Mouse (Mus musculus) frontal cortex, adult 2 months (tissue): ENCODE measurements around the gene Farp1. TPM values are rescaled to one million over a fixed set of nuclear protein-coding genes. Genes with fewer than 3 reads are reported as not detected.

ENCODE experiments used
- DNase-seq, 2 experiments: peaks; one replicate each; pipeline ENCODE4 v3.0.0; 2022; ENCODE audit warnings: low spot score in 1 of 2; ENCODE audit errors: extremely low spot score in 1 of 2
- polyA plus RNA-seq: library from polyadenylated mRNA; depleted of rRNA; stranded (reverse); fragments of >200 nt; gene quantifications from 2 replicates; pipeline ENCODE4 v1.2.3, GENCODE M21; 2012

The Farp1 gene
- polyA plus RNA-seq, 1 experiment = 69.9 TPM

DNA sequence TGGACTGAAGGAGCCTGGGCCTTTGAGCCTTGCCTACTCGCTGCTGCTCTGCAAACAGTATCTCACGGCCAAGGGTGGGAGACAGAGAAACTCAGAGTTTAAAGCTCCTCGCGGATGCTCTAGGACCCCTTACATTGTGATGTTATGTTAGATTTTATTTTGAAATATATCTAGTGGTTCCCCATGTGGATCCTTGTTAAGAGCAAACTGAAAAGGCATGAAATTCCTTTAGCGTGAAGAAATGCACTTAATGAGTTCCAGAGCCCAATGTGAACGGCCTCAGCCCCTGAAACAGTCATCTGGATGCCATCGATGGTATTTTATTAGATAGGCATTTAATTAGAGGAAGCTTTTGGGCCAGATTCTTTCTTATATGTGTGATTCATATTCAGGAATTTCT, 212.3 kb downstream of the Farp1 start:
- no peak for DNase-seq

DNA sequence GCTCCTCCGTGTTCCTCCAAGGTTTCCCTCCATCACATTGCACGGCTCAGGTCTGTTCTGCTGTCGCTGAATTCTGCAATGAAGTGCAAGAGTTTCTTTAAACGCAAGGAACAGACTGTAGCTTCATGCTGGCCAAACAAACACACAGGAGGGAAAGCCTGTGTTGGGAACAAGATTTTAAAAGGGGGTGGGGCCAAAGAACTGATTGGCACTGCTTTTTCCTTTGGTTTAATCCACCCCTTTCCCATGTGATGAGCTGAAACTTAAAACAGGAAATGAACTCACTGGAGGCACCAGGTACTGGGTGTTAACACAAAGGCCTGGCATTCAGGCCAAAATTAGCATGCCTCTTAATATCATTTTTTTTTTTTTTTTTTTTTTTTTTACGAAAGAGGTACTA, 213.3 kb downstream of the Farp1 start:
- no peak for DNase-seq

DNA sequence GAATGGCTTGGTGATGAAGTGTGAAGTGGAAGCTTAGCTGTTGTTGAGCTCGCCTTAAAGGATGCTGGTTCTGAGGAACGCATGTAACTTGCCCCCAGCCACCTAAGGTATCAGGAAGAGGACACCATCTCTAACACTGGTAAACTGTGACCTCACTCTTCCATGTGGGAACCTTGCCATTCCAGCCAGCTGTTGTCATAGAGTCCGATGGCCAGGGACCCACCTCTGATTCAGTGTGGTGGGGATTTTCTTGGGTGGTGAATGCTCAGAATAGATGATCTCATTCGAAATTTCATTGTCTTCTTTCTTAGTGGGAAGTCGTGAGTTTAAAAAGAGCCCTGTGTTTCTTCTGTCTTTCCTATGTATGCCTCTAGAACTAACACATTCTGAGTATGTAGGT, 216.1 kb downstream of the Farp1 start:
- no peak for DNase-seq

DNA sequence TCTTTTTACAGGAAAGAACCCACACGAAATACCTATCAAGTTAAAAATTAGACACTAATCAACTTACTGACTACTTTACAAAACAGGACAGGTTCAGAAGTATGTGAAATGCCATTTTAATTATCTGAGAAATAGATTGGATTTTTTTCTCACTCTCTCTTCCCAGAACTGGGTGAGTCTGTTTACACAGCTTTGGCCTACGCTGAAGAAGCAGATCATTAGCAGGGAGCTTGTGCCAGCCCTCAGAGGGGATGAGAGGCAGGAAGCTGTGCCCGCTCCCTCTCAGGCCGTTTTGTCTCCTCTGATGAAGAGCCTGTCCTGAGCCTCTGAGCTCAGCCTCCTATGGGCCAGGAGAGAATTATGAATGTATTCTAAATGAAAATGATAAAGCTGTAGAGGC, 216.7 kb downstream of the Farp1 start:
- no peak for DNase-seq

DNA sequence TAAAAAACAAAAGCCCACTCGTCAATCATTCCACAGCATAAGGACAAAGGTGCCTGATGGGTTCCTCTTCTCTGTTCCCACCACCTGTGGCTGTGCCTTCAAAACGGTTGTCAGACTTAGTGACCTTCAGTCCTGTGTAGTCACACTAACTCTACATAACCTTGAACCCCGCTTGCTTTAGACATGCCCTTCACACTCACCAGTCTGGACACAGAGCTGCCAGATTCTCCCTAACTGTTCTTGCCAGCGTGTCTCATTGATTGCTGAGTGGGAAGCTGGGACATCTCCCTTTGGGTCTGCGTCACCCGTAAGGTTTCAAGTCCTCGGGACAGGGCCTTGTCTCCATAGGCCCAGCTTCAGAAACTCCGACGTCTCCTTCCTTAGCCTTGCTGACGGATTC, 217.5 kb downstream of the Farp1 start:
- no peak for DNase-seq

DNA sequence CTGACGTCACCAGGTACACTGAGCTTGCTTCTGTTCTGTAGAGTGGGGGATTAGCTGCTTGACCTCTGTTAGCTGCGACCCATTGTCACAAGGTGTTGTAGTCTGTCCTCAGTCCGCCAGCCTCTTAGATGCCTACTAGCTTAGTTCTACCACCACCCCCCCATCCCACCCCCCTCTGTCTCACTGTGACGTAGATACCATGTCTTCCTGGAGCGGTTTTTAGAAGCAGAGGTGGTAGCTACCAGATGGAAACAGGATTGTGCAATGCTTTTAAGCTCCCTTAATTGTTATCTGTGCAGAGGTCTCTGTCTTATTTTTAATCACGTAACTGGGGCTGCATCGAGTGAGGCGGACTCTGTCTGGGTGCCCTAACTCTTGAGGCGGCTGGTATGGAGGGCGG, 219.9 kb downstream of the Farp1 start:
- no peak for DNase-seq

DNA sequence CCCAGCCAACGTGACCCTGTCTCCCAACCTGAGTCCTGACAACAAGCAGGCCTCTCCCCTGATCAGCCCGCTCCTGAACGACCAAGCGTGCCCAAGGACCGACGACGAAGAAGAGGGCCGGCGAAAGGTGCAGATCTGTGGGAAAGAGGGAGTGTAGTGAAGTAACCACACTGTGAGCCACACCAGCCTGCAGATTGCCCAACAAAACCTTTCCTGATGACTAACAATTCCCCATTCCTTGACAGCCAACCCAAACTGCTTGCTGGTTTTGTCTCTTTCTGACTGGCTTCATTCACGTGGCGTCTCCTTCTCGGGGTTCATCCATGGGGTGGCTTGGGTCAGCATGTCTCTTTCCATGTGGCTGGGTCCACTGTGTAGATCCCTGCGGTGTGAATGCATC, 220.5 kb downstream of the Farp1 start:
- DNase-seq = no peak

DNA sequence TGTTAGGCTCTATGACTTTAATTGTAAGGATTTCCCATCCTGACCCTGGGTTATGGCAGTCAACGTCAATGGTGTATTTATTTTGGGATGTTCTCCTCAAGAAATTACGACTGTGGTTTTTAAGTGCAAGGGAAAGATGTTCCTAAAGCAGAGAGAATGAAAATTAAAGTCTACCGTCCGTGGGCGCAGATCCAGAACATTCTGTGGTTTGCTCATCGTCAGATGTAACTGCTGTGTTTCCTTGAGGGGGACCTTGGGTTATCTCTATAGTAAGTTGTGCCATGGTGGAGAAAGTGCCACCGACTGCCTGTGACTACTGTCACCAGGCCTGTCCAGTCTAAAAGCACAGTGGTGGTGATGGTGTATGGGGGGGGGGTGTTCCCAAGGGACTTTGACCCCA, 221.9 kb downstream of the Farp1 start:
- peak in 1 of 2 experiments; percentile 35 for DNase-seq

DNA sequence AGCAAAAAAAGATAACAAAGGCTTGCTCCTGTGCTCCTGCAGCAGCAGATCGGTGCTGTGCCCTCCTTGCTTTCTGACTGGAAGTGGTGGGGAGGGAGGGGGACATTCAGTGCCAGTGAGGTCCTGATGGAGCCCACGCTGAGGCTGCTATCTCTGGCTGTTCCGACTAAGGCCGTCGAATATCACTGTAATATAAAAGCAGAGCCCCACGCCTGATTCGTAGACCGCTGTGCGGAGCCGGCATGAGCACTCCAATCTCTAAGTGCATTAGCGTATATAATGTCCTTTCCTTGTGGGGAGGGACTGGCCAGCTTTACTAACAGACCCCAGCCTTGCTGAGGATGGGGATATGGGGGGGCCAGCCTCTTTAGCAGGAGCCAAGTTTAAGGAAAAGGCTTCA, 224.3 kb downstream of the Farp1 start:
- DNase-seq = no peak

DNA sequence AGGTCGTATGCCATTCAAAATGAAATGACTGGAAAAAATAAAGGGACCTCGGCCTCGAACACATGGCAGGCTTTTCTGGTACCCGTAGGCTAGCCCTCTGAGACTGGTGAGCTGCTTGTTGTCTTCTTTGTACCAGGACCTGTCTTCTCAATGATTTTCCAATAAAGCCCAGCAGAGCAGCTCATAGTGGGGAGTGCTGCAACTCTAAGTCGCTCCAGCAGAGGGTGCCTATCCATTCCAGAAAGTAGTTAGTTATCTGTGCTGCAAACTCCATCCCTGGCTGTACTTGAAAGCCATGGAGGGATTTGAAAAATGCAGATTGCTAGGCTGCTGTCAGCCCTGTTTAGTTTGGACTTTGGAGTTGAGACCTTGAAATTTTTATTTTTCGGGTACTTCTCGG, 224.8 kb downstream of the Farp1 start:
- DNase-seq = peak in 1 of 2 experiments; percentile 77

DNA sequence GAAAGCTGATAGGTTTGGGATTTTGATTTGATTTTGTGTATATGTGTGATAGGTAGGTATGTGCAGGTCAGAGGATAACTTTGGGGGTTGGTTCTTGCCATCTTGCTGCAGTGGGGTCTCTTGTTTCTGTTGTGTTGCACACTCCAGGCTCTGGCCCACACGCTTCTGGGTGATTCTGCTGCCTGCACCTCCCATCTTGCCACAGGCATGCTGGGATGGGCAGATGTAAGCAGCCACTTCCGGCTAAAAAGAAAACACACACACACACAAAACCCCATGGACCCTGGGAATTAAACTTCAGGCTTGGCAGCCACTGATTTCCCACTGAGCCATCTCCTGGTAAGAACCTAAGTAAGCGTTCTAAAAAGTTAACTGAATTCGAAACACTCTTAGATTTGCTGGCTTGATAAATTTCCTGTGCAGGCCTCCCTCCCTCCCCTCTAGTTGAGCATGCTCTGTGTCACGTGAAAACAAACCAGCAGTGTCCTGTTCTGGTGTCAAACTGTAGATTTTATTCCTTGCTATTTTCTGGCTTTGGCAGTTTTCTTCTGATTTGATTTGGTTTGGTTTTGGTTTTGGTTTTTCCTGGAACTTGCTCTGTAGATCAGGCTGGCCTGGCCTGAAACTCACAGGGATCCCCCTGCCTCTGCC, 226.4 kb downstream of the Farp1 start:
- no peak for DNase-seq

DNA sequence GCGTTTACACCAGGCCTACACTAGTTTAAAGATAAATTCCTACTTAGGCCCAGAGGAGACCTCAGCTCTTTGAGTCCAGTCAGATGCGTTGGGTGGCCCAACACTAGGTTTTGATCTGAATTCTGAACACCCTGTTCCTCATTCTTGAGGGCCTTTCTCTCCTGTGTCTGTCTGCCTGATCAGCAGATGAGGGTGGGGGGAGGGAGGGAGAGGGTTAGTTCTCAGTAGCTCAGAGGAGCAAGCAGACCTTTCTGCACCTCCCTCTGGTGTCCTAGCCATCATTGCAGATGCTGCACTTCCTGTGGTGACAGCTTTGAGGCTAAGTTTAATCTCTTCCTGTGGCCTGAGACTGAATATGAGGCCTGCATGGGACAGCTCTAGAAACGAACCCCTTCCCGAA, 227.6 kb downstream of the Farp1 start:
- no peak for DNase-seq

DNA sequence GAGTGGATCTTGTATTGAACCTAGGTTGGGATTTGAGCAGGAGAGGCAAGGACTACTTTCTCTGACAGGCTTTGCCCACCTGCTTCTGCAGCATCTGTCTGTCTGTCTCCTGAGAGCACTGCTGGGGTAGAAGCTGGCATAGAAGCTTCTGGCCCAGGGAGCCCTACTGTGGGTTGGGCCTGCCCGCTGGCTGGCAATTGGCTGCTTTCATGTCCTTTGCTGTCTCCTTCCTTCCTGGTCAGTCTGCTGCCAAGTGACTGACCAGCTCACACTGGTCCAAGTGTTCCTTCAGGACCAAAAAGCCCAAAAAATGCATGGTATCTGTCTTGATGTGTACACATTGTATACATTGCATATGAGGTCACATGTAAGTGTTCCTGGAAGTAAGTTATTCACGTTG, 228.9 kb downstream of the Farp1 start:
- DNase-seq = no peak

DNA sequence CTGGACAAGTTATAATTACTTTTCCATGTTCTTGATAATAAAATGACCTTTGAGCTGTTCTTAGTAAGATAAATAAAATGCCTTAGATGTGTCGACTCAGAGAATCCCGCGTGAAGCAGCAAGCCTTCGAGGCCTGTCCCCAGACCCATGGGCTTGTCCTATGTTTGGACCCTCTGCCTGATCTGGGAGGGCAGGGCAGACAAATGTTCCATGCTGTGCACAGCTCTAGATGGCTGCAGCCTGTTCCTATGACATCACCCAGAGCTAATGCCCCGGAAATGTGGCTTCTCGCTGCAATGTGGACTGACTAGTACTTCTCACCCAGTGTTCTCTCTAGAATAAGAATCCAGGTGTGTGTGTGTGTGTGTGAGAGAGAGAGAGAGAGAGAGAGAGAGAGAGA, 229.5 kb downstream of the Farp1 start:
- DNase-seq = no peak

DNA sequence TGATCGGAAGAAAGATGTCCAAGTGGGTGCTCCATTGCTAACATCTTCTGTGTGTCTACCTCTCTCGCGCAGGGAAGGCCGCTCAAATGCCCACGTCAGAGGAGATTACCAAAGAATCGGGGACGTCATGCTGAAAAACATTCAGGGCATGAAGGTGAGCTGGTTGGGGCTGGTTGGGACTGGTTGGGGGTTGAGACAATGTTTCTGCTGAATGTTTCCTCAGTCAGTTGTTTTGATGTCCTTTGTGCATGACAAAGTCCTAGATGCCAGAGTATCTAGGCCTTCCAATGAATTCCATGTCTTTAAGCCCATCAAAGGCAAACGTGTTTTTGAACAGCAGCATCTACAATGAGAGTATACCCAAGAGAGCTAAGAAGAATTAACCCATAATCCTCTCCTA, 232.8 kb downstream of the Farp1 start:
- no peak for DNase-seq

DNA sequence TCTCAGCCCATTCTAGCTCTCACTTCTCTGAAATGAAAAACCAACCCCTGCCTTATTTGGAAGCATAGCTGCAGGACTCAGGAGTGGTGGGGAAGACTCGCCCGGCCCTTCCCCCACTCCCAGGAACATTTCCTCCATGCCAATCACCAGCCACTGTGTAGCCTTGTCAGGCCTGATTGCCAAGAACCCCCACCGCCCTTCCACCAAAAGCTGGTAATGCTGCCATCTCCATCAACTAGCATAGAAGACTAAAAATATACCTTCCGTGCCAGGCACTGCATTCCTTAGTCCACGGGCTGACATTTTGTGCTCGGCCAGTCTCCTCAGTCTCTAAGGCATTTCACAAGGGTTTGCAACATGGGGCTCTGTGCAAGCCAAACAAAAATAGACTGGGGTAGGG, 235.5 kb downstream of the Farp1 start:
- DNase-seq = no peak

DNA sequence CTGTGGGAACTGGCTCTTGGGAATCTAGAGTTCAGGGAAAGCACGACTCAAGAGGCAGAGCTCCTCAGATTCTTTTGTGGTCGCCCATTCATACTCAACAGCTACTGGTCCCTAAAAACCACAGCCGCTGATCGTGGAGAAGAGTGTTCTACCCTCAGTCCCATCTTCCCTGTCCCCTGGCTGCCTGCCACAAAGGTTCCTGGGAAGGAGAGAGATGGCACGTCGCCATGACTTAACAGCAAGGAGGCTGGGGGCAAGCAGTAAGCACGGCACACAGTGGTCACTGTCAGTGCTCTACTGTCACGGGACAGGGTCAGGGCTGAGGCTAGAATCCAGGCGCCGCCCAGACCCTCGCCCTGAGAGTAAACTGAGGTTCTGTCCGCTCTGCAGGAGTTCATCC, 240.0 kb downstream of the Farp1 start:
- no peak for DNase-seq

DNA sequence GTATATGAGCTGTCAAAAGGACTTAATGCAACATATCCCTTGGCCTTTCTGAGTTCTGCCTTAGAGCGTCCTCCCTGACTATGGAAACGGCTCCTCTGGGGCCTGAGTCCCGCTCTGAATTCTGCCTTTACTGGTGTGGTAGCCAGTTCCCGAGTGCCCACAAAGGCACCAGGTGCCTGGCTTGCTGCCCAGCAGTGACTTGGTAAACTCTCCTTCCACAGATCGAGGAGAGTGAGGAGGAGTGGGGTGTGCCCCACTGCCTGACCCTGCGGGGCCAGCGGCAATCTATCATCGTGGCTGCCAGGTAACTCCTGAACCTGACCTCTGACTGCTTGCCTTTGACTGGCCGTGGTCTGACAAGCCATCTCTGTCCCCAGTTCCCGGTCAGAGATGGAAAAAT, 241.0 kb downstream of the Farp1 start:
- no peak for DNase-seq

DNA sequence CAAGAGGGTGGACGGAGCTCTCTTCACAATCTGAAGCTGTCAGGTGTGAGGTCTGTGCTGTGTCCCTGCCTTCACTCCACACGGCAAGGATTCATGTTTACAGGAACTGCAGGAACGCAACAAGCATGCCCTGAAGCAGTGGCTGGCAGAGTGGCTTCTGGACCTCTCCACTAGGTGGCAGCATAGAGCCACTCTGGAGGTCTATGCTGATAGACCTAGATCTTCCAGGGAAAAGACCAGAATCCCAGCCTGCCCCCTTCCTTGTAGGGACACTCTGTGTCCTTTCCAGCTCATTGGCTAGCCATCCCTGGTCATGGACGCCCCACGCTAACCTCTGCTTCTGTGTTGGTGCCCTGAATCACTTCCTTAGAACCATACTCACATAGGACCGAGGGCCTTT, 244.1 kb downstream of the Farp1 start:
- peak; percentile 60 to 93 for DNase-seq

DNA sequence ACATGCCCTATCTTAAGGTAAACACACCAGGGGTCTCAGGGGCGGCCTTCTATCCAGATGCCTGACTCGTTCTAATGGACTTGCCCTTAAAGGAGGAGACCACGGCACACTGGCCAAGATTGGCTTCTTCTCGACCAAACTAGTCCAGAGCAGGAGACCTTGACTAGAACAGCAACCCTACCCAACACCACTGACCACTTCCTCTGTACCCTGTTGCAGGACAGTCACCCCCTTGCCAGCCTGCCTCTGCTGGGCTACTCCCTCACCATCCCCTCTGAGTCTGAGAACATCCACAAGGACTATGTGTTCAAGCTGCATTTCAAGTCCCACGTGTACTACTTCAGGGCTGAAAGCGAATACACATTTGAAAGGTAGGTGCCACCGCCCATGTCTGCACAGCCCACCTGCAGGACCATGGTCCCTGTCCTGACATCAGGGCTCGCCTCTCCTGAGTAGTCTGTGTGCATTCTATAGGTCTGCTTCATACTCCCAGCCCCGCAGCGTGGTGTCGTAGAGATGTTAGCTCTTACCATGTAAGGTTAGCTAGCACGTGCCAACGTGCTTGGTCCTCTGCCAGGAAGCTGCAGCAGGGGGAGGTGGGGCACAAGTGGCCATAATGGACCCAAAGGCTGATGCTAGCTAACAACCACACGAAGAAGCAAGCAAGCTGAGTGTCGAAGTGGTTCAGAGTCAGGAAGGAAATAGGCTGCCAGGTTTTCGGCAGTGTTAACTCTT, 245.8 kb downstream of the Farp1 start:
- no peak for DNase-seq

DNA sequence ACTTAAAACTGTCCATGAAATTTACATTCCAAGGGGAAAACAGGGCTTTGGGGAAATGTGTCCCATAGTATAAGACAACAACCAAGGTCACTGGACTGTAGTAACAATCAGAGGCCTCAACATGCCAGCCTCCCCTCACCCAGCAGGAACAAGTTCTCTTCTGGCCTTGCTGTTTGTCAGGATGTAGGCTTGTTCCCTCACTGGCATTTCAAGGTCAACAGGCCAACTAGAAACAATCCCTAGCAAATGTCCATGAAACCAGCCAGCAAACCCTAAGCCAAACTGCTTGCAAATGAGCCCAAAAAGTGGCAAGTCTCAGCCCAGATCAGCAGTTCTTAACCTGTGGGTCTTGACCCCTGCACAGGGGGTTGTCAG, 246.3 kb downstream of the Farp1 start:
- DNase-seq = no peak

DNA sequence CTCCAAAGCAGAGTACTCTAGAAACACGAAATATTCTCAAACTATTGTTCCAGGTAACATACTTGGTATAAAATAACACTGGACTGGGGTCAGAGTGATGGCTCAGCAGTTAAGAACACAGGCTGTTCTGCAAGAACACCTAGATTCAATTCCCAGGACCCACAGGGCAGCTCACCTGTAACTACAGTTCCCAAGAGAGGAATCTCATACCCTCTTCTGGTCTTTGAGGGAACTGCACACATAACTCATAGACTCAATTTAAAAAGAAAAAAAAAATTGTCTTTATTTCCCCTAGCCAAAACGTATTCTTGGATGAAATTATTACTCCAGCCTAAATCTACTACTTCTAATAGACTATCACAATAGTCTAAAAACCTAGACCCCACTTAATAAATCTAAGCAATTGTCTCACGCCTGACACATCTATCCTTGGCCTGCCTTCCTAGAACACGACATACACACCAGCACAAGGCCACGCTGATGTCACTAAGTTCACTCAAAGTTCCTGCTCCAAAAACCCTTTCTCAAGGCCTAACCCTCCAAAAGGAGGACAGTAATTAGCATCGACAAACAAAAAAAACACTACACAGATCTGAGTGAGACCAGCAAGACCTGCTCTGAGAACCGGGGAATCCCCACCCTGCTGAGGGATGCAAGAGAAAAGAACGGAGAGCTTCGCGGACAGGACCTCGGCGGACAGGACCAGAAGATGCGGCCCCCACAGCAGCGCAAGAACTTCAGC, 250.6 kb downstream of the Farp1 start:
- DNase-seq = peak in 1 of 2 experiments; percentile 43
